Mouse (Mus musculus) cerebellum, postnatal 4 days (tissue): ENCODE measurements around the gene Ccdc180.

ENCODE experiments used
- DNase-seq, 2 experiments: peaks; one replicate each; pipeline ENCODE4 v3.0.0; 2022; ENCODE audit warnings: low spot score in 2 of 2, mixed read lengths in 1 of 2

Gene Ccdc180

GRCm38 (mm10) chr4:45890066-45890761, at the start of gene Ccdc180:
Gene Ccdc180, plus strand, starts transcription at chr4:45890303.
- DNase-seq = peak in 1 of 2 experiments; percentile 30

GRCm38 (mm10) chr4:45844355-45844754, 45.7 kb upstream of the Ccdc180 start:
- DNase-seq = peak in 1 of 2 experiments; percentile 61

- DNase-seq = no peak
Observed at GRCm38 (mm10) chr4:45846263-45846662, 43.8 kb upstream of the Ccdc180 start.

- no peak for DNase-seq
Observed at GRCm38 (mm10) chr4:45848109-45848824, 41.8 kb upstream of the Ccdc180 start, which contains the start of gene Stra6l. Gene Stra6l, plus strand, starts transcription at chr4:45848664.

- DNase-seq = no peak
Observed at GRCm38 (mm10) chr4:45848825-45849156, 41.3 kb upstream of the Ccdc180 start.

- no peak for DNase-seq
Observed at GRCm38 (mm10) chr4:45849419-45849818, 40.7 kb upstream of the Ccdc180 start.

GRCm38 (mm10) chr4:45851640-45852051, 38.5 kb upstream of the Ccdc180 start:
- DNase-seq = no peak

GRCm38 (mm10) chr4:45853496-45854246, 36.4 kb upstream of the Ccdc180 start:
- no peak for DNase-seq

GRCm38 (mm10) chr4:45855803-45856424, 34.2 kb upstream of the Ccdc180 start:
- peak; percentile 70 to 84 for DNase-seq

GRCm38 (mm10) chr4:45861160-45861559, 28.9 kb upstream of the Ccdc180 start:
- no peak for DNase-seq

GRCm38 (mm10) chr4:45867416-45867815, 22.7 kb upstream of the Ccdc180 start:
- DNase-seq = no peak

GRCm38 (mm10) chr4:45869021-45869815, 20.9 kb upstream of the Ccdc180 start:
- no peak for DNase-seq

- DNase-seq = no peak
Observed at GRCm38 (mm10) chr4:45872147-45872546, 18.0 kb upstream of the Ccdc180 start.

- peak in 1 of 2 experiments; percentile 41 for DNase-seq
Observed at GRCm38 (mm10) chr4:45878929-45879328, 11.2 kb upstream of the Ccdc180 start.

- no peak for DNase-seq
Observed at GRCm38 (mm10) chr4:45882521-45882920, 7.6 kb upstream of the Ccdc180 start.

- DNase-seq = no peak
Observed at GRCm38 (mm10) chr4:45883250-45883649, 6.9 kb upstream of the Ccdc180 start.

GRCm38 (mm10) chr4:45889487-45889886, 616 bp upstream of the Ccdc180 start:
- no peak for DNase-seq

- no peak for DNase-seq
Observed at GRCm38 (mm10) chr4:45896425-45897081, 6.5 kb downstream of the Ccdc180 start.

- DNase-seq = no peak
Observed at GRCm38 (mm10) chr4:45898413-45898812, 8.3 kb downstream of the Ccdc180 start.

GRCm38 (mm10) chr4:45909256-45909655, 19.2 kb downstream of the Ccdc180 start:
- no peak for DNase-seq

GRCm38 (mm10) chr4:45909924-45910323, 19.8 kb downstream of the Ccdc180 start:
- no peak for DNase-seq
